Mouse (Mus musculus) embryonic fibroblast, embryonic 13.5 days (primary cell): ENCODE results near the gene A730071L15Rik. TPM values are rescaled to one million over a fixed set of nuclear protein-coding genes. Genes with fewer than 3 reads are reported as not detected.
A peak's percentile ranks its signal among the peaks of the same experiment; 100 is the strongest.

Experiments
- H3K27ac ChIP-seq: 2 replicates; pipeline ENCODE4 v1.5.1; 2012; ENCODE audit warnings: low read length, control low read depth, inconsistent platforms; ENCODE audit not compliant: insufficient read depth
- H3K4me1 ChIP-seq: 2 replicates; pipeline ENCODE4 v1.6.1; 2011; ENCODE audit warnings: low read length; ENCODE audit not compliant: control insufficient read depth, insufficient read depth
- H3K4me3 ChIP-seq: 2 replicates; pipeline ENCODE4 v1.5.1; 2011; ENCODE audit warnings: mild to moderate bottlenecking, control low read depth, low read length; ENCODE audit not compliant: insufficient read depth
- CTCF ChIP-seq: IDR thresholded peaks from 2 replicates; pipeline ENCODE4 v1.5.1; 2011; ENCODE audit warnings: mild to moderate bottlenecking, control low read depth, low read length, moderate library complexity, borderline replicate concordance; ENCODE audit not compliant: insufficient read depth
- POLR2A ChIP-seq: IDR thresholded peaks from 2 replicates; pipeline ENCODE4 v1.6.1; 2011; ENCODE audit warnings: low read depth, mild to moderate bottlenecking, control low read depth, low read length, moderate library complexity
- polyA plus RNA-seq: library from polyadenylated mRNA; stranded (reverse); fragments of >200 nt; gene quantifications from 2 replicates; pipeline ENCODE4 v1.2.4, GENCODE M21; 2011; ENCODE audit warnings: low read depth; ENCODE audit not compliant: missing spikeins, insufficient read length

The A730071L15Rik gene
- polyA plus RNA-seq, 1 experiment = not detected

DNA sequence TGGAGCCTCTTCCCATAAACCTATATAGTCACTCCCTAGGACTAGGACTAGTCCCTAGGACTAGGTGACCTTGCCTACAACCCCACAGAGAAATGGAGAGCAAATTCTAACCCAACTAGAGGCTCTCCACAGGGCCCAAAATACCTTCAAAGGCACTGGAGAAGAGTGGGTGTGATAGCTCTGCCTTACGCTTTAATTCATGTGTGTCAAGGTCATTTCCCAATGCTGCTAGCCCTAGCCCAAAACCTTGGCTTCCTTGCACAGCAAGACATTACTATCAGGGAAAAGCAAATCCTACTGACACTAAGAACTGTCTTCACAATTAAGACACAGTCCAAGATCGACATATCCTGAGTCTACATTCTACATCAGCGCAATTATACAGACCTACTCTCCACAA, 36.8 kb upstream of the A730071L15Rik start:
- no peak overlapping the region for H3K4me3 ChIP-seq
- H3K4me1 ChIP-seq = 0 out of 2 replicates have a peak, but pooled peaks cover 4% of the 10 kb centered on the region
- H3K27ac ChIP-seq = no peak overlapping the region
- TF ChIP-seq POLR2A = no peak
- TF ChIP-seq CTCF = no peak

DNA sequence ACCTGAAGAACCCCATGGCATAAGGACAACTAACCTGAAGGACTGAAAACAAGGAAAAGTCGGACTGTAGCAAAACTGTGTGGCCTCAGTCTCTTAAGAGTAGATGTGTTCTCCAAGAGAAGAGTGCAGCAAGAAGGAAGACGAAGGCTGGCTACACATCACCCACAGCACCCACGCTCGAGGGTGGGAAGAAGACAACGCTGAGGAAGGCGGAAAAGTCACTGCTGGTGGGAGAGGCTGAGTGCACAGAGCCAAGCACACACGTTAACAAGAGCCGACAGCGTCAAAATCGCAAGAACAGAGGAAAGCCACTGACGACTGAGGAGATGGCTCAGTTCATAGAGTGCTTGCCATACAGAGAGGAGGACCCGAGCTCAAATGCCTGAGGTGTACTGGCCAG, 36.1 kb upstream of the A730071L15Rik start:
- TF ChIP-seq CTCF = no peak
- no peak for TF ChIP-seq POLR2A

DNA sequence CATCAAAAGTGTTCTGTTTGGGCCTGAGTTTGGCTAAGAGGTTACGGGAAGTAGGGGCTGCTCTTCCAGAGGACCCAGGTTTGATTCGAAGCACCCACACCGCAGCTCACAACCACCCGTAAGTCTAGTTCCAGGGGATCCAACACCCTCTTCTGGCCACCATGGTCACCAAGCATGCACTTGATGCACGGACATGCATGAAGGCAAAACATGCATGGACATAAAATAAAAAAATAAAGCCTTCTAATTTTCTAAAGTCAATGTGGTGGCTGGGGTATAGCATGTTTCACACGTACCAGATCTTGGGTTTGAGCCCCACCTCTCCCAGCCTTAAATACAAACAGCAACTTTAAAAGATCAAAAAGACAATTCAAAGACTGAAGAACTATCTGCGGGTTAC, 35.0 kb upstream of the A730071L15Rik start:
- no peak overlapping the region for H3K4me3 ChIP-seq
- TF ChIP-seq CTCF (no peak), POLR2A (no peak)
- no peak overlapping the region for H3K27ac ChIP-seq
- 0 out of 2 replicates have a peak, but pooled peaks cover 2% of the 10 kb centered on the region for H3K4me1 ChIP-seq

More for the DNA sequence above, 36.1 kb upstream of the A730071L15Rik start:
- no peak overlapping the region for H3K4me3 ChIP-seq
- H3K27ac ChIP-seq = no peak overlapping the region
- H3K4me1 ChIP-seq = 0 out of 2 replicates have a peak, but pooled peaks cover 4% of the 10 kb centered on the region

DNA sequence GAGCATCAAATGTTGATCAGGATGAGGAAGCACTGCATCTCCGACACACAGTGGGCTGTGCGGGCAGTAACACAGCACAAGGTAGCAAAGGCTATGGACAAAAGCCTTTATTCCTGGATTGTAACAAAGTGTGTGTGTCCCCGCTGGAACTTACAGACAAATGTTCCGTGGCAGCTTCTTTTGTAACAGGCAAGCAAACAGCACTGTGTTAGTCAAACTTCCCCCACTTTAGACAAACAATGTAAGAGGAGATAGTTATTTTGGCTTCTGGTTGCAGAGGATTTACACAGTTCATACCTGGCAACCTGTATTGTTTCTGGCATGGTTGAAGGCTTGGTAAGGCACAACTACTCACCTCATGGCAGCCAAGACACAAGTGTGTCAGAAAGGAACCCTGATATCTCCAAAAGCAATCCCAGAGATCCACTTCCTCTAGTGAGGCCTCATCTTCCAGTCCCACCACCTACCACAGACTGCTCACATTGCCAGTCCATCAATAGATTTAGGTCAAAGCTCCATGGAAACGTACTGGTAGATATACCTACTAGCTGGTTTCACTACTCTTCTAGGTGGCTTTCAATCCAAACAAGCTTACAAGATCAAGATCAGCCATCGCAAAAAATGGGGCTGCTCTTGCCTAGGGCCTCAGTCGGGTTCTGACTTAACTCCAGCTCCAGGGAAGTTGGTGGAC, 34.3 kb upstream of the A730071L15Rik start:
- Histone ChIP-seq H3K4me3 (no peak overlapping the region), H3K27ac (no peak overlapping the region), H3K4me1 (no peaks in the 10 kb centered on the region)
- TF ChIP-seq POLR2A (no peak), CTCF (no peak)

DNA sequence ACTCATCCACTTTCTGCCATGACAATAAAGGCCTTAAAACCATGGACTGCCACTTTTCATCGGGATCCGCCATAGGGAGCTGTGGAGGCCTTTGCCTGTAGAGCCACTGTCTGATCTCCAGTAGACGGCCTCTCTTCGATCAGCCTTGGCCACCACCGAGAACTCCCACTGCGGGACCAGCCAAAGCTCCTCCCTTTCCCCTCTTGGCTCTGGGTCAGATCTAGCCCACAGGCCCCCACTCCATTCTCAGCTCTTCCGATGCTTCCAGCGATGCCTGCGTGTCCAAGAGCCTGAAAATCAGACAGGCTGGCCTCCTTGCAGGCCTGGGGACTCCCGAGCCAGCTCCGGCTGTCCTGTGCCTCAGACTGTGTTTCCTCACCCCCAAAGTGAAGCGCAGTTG, 33.5 kb upstream of the A730071L15Rik start:
- no peak overlapping the region for H3K4me3 ChIP-seq
- H3K4me1 ChIP-seq = no peaks in the 10 kb centered on the region
- no peak overlapping the region for H3K27ac ChIP-seq
- TF ChIP-seq POLR2A (no peak), CTCF (no peak)

DNA sequence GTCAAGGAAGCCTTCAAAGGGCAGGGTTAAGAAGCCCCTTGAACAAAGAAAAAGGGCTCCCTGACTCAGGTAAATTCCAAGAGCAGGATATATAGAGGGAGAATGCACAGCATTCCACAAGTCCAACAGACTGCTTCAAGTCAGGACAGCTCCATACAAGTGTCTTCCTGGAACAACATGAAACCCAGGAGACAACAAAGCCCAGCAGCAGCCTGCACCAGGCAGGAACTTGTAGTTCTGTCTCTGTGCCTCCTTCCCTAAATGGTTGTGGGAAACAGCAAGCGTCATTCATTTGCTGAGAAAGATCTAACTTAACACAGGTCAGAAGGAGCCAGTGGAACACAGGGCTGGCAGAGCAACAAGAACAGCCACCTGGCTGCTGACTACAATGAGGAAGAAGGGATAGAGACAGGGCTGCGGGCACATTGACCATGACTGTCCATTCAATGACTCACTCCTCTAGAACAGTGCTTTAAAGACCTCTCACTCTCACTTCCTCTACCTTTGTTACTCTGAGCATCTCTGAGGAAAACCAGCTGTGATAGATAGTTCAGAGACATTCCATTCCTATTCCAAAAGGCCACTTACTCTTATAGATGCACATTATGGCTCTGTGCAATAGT, 30.7 kb upstream of the A730071L15Rik start:
- TF ChIP-seq CTCF (no peak), POLR2A (no peak)
- Histone ChIP-seq H3K27ac (no peak overlapping the region), H3K4me1 (no peaks in the 10 kb centered on the region), H3K4me3 (no peak overlapping the region)

DNA sequence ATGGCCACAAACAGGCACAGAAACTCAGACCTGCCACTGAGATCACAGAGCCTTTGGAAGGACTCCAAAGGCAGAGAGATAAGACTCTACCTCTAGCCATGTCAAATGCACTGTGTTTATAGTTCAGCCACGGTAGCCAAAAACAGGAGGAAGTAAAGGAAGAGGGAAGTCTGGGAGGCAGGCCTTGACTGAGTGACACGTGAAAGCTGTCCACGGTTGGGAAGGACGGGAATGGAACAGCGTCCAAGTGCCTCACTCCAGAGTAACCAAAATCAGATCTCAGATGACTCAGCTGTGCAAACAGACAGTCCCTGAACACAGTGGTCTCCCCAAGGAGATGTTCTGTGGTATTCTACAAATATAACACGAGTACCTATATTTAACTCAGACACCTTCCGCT, 25.1 kb upstream of the A730071L15Rik start:
- TF ChIP-seq POLR2A (no peak), CTCF (no peak)
- H3K4me1 ChIP-seq = peaks cover 18% of the 10 kb centered on the region
- no peak overlapping the region for H3K4me3 ChIP-seq
- no peak overlapping the region for H3K27ac ChIP-seq

DNA sequence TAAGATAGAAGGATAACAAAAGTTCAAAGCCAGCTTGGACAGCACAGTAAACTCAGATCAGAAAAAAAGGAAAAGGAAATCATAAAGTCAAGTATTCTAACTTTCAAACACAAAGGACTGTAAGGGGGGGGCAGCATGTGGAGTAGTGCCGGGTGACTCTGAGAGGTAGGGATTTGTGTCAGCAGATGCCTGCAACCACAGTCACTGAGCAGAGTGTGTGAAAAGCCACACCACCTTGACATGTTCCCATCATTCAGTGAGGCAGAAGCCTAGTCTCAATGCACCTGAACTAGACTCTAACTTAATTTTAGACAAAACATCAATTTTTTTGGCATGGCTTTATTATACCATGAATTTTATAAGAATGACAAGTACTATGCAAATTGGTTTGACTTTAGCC, 24.3 kb upstream of the A730071L15Rik start:
- no peak overlapping the region for H3K4me3 ChIP-seq
- TF ChIP-seq CTCF (no peak), POLR2A (no peak)
- peaks cover 20% of the 10 kb centered on the region for H3K4me1 ChIP-seq
- no peak overlapping the region for H3K27ac ChIP-seq

DNA sequence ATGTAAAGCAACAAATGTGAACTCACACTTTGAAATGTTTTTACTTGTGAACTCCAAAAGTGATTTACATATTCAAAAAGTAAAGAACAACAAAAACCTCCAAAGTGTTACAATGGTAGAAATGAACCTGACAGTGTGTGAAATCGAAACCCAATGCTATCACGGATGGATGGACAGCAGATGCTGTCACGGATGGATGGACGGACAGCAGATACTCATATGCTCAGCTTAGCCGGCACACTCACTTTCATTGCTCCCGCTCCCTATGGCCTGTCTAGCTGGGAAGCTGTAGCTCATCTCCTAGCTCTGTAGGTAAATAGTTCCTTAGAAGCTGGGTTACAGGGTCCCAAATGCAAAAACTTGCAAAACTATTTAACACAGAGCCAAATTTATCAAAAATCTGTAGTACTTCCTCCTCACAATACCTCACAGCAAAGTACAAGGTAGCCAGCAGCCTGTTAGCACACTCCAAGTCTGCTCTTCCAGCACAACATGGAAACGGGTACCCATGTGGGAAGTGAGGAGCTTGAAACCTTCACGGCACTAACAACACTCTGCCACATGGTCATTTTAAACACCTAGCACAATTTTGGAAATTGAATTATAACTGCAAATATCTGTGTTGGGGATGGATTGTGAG, 21.9 kb upstream of the A730071L15Rik start:
- H3K4me3 ChIP-seq = no peak overlapping the region
- H3K27ac ChIP-seq = no peak overlapping the region
- TF ChIP-seq CTCF (no peak), POLR2A (no peak)
- H3K4me1 ChIP-seq = peaks cover 20% of the 10 kb centered on the region

DNA sequence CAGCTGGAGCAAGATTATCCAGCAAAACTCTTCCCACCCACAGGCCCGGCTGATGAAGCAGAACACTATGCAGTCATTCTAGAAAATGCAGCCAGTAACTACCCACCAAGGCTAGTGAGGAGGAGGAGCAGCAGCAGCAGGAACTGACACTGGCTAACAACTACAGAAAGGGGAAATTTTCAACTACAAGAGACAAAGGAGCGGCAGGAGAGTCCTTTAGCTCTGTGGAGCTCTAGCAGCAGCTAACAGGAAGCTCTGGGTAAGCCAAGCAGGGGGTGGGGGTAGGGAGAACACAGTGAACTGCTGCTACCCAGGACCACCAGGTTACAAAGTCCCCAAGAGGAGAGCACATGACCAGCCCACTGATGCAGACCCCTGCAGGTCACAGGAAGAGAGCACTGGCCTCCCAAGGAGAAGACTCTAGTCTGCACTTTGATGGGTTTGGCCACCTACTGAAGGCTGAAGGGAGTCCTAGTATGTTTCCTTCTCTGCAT, 21.1 kb upstream of the A730071L15Rik start:
- TF ChIP-seq POLR2A (no peak), CTCF (no peak)
- Histone ChIP-seq H3K4me1 (peaks cover 22% of the 10 kb centered on the region), H3K27ac (peak overlapping the region; percentile 28), H3K4me3 (no peak overlapping the region)
